Mouse (Mus musculus) stomach, embryonic 14.5 days (tissue): ENCODE data around the gene Bcl3. TPM values are rescaled to one million over a fixed set of nuclear protein-coding genes. Genes with fewer than 3 reads are reported as not detected.

Source experiments
- ATAC-seq: fragments of 200-750 bp; cut with Nextera tagmentation; 2 replicates; pipeline ENCODE4 v1.8.0; 2017; ENCODE audit warnings: low read depth, moderate TSS enrichment; ENCODE audit not compliant: insufficient number of reproducible peaks, insufficient read depth, low FRiP score
- H3K27ac ChIP-seq: fragments of 300-500 bp; sonication (generic); 2 replicates; pipeline ENCODE4 v1.5.1; 2014; ENCODE audit warnings: mild to moderate bottlenecking, low read length, moderate library complexity, mixed read lengths
- H3K27me3 ChIP-seq: fragments of 300-500 bp; sonication (generic); 2 replicates; pipeline ENCODE4 v1.6.1; 2014; ENCODE audit warnings: low read length, control low read depth, mixed read lengths; ENCODE audit not compliant: control insufficient read depth, insufficient read depth
- H3K36me3 ChIP-seq: fragments of 300-500 bp; sonication (generic); 2 replicates; pipeline ENCODE4 v1.6.1; 2014; ENCODE audit warnings: mild to moderate bottlenecking, control low read depth, low read length, moderate library complexity, mixed read lengths; ENCODE audit not compliant: control insufficient read depth, insufficient read depth
- H3K4me1 ChIP-seq: fragments of 300-500 bp; sonication (generic); 2 replicates; pipeline ENCODE4 v1.6.1; 2014; ENCODE audit warnings: low read length, control low read depth, mixed read lengths; ENCODE audit not compliant: control insufficient read depth, insufficient read depth
- H3K4me2 ChIP-seq: fragments of 300-500 bp; sonication (generic); replicated peaks from 2 replicates; pipeline ENCODE4 v1.6.1; 2014; ENCODE audit warnings: low read depth, low read length, control low read depth
- H3K4me3 ChIP-seq: fragments of 300-500 bp; sonication (generic); 2 replicates; pipeline ENCODE4 v1.5.1; 2014; ENCODE audit warnings: low read depth, low read length, control low read depth
- H3K9ac ChIP-seq: fragments of 300-500 bp; sonication (generic); replicated peaks from 2 replicates; pipeline ENCODE4 v1.6.1; 2014; ENCODE audit warnings: low read depth, mild to moderate bottlenecking, control low read depth, low read length, moderate library complexity, mixed read lengths
- H3K9me3 ChIP-seq: fragments of 300-500 bp; sonication (generic); 2 replicates; pipeline ENCODE4 v1.6.1; 2016; ENCODE audit warnings: low read depth, low read length, control low read depth; ENCODE audit not compliant: control insufficient read depth
- WGBS: fragments of 180-500 bp; shearing (Covaris S2); extraction: QIAGEN DNeasy Blood & Tissue Kit; methylation state at CpG from one replicate; pipeline ENCODE4 v1.1.7; 2014; 5-methylcytosine and 5-hydroxymethylcytosine counted together
- polyA plus RNA-seq: library from polyadenylated mRNA; unstranded; fragments of >200 nt; fragmentation: Nextera tagmentation; extraction: Ambion mirVana; gene quantifications from 2 replicates; pipeline ENCODE4 v1.2.1, GENCODE M21; 2014

Gene Bcl3
- polyA plus RNA-seq = 10.7 and 11.5 TPM in 2 replicates

DNA sequence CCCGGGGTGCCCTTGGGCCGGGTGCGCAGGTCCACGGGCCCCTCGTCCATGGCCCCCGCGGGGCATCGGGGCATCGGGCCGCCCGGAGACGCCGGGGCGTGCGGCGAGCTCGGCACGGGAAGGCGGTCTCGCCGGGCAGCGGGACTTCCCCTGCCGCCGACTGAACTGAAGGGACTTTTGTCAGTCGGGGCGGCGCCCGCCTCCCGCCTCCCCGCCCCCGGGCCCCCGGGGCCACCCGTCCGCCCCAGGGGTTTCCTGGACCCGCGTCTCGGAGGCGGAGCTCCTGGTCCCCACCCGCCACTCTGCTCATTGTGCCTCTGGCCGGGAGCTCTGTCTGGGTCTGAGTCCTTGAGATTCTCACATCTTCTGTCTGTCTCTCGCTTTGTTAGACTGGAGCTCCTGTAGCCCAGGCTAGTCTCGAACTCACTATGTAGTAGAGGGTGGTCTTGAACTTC is at the start of gene Bcl3:
TSS of gene Bcl3 (minus strand) at position 167 of the 455 bp plus-strand sequence.
- Histone ChIP-seq H3K4me3 (peak within 1 kb of the TSS; percentile 47), H3K4me1 (peaks cover 34% of the 10 kb centered on the region), H3K9me3 (no peaks in the 10 kb centered on the region; the same call in 1 of the 2 replicates), H3K27me3 (no peaks in the 10 kb centered on the region), H3K36me3 (no peaks in the 10 kb centered on the region), H3K27ac (peak within 1 kb of the TSS; percentile 91), H3K4me2 (peak within 1 kb of the TSS; percentile 87), H3K9ac (peak within 1 kb of the TSS; percentile 71)
- WGBS = 2% methylated on average over 35 of the region's 42 CpGs
- 0 out of 2 replicates have a peak, but pooled peaks have one; percentile 8 for ATAC-seq

GRCm38 (mm10) chr7:19871943-19872601 is 49.5 kb upstream of the Bcl3 start:
- Histone ChIP-seq H3K9me3 (no peaks in the 10 kb centered on the region), H3K4me3 (no peak overlapping the region), H3K27ac (no peak overlapping the region), H3K4me2 (no peak overlapping the region), H3K27me3 (no peaks in the 10 kb centered on the region), H3K36me3 (no peaks in the 10 kb centered on the region), H3K9ac (no peak overlapping the region), H3K4me1 (no peaks in the 10 kb centered on the region)
- no peak for ATAC-seq
- 39% methylated on average over 5 of the region's 5 CpGs for WGBS

- Histone ChIP-seq H3K4me3 (no peak overlapping the region), H3K27me3 (no peaks in the 10 kb centered on the region), H3K36me3 (no peaks in the 10 kb centered on the region), H3K4me1 (no peaks in the 10 kb centered on the region), H3K9me3 (no peaks in the 10 kb centered on the region), H3K27ac (no peak overlapping the region), H3K4me2 (no peak overlapping the region), H3K9ac (no peak overlapping the region)
- no peak for ATAC-seq
- 58% methylated on average over 10 of the region's 10 CpGs for WGBS
Observed at GRCm38 (mm10) chr7:19871137-19871621, 48.6 kb upstream of the Bcl3 start.

DNA sequence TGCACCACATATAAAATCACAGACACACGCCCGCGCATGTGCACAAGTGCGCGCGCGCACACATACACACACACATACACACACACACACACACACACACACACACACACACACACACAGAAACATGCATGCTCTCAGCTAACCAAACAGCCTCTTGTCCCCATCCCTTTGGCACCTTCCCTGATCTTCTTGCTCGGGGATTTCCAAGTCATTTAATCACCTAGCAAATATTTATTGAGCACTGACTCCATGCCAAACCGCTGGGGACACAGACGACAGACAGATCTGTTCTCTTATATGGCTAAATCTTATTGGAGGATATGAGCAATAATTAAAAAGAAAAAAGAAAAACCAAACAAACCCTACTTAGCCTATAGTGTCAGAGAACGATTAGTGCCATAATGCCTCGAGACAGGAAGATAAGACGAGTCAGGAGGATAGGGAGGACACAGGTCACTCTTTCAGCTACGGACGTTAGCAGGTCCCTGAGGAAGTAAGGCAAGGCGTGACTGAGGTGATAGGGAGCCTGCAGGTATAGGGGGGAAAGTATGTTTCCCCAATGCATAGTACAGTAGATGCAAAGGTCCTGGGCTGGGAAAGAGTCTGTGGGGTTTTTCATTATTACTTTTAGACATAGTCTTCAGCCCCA is 45.3 kb upstream of the Bcl3 start:
- H3K4me1 ChIP-seq = no peaks in the 10 kb centered on the region
- no peak overlapping the region for H3K4me3 ChIP-seq
- no peak overlapping the region for H3K27ac ChIP-seq
- no peaks in the 10 kb centered on the region for H3K27me3 ChIP-seq
- no peak for ATAC-seq
- H3K9ac ChIP-seq = no peak overlapping the region
- 72% methylated on average over 16 of the region's 16 CpGs for WGBS
- no peaks in the 10 kb centered on the region for H3K36me3 ChIP-seq
- H3K4me2 ChIP-seq = no peak overlapping the region
- no peaks in the 10 kb centered on the region for H3K9me3 ChIP-seq

DNA sequence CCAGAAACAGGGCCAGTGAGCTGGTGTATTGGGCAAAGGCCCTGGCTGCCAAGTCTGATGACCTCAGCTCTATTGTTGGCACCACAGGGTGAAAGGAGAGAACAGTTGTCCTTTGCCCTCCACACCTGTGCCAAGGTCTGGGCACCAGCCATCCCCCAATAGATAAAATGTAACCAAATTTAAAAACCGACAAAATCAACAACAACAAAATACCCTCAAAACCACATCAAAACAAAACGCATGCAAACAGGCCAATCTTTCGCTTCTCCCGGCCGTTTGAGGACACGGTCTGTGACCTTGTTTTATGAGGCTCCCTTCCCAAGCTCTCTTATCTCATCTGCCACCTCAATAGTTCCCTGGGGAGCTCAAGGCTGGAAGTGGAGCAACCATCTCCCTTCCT is 43.9 kb upstream of the Bcl3 start:
- H3K36me3 ChIP-seq = no peaks in the 10 kb centered on the region
- H3K27ac ChIP-seq = no peak overlapping the region
- no peaks in the 10 kb centered on the region for H3K27me3 ChIP-seq
- ATAC-seq = no peak
- H3K4me2 ChIP-seq = no peak overlapping the region
- H3K9ac ChIP-seq = no peak overlapping the region
- no peaks in the 10 kb centered on the region for H3K9me3 ChIP-seq
- 88% methylated on average over 6 of the region's 6 CpGs for whole genome bisulfite sequencing
- no peaks in the 10 kb centered on the region for H3K4me1 ChIP-seq
- H3K4me3 ChIP-seq = no peak overlapping the region

- no peak for ATAC-seq
- Histone ChIP-seq H3K4me3 (no peak overlapping the region), H3K9me3 (no peaks in the 10 kb centered on the region), H3K4me2 (no peak overlapping the region), H3K4me1 (no peaks in the 10 kb centered on the region), H3K27me3 (no peaks in the 10 kb centered on the region), H3K9ac (no peak overlapping the region), H3K36me3 (no peaks in the 10 kb centered on the region), H3K27ac (no peak overlapping the region)
- WGBS = 68% methylated on average over 8 of the region's 8 CpGs
Observed at GRCm38 (mm10) chr7:19865246-19866036, 42.9 kb upstream of the Bcl3 start.

- Histone ChIP-seq H3K4me2 (no peak overlapping the region), H3K9me3 (no peaks in the 10 kb centered on the region), H3K27ac (no peak overlapping the region), H3K9ac (no peak overlapping the region), H3K36me3 (no peaks in the 10 kb centered on the region), H3K27me3 (no peaks in the 10 kb centered on the region), H3K4me3 (no peak overlapping the region), H3K4me1 (no peaks in the 10 kb centered on the region)
- 49% methylated on average over 2 of the region's 2 CpGs for WGBS
- ATAC-seq = 0 out of 2 replicates have a peak, but pooled peaks have one; percentile 42
Observed at GRCm38 (mm10) chr7:19864241-19864640, 41.7 kb upstream of the Bcl3 start.

DNA sequence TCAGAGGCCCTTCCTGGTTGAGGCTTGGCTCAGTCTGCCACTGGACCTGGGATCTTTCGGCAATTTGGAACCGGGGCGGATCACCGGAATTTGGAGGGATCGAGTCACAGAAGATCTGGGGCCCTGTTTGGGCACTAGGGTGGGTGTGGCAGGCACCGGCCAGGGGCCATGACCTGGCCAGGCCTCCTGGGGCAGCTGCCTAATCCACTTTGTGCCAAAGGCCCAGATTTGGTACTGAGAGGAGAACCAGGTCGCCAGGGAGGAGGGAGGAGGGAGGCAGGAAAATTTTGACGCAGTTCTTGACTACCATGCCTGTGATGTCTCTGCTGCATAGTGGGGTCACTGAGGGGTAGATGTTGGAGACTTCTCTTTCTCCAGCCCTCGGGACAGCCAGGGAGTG is 38.6 kb upstream of the Bcl3 start, which contains the start of gene Ceacam16:
TSS of gene Ceacam16 (minus strand) at position 101 of the 400 bp plus-strand sequence.
- no peak within 1 kb of the TSS for H3K4me2 ChIP-seq
- 79% methylated on average over 9 of the region's 9 CpGs for WGBS
- ATAC-seq = no peak
- no peaks in the 10 kb centered on the region for H3K4me1 ChIP-seq
- no peak within 1 kb of the TSS for H3K9ac ChIP-seq
- H3K27ac ChIP-seq = no peak within 1 kb of the TSS
- no peak within 1 kb of the TSS for H3K4me3 ChIP-seq
- no peaks in the 10 kb centered on the region for H3K36me3 ChIP-seq
- no peaks in the 10 kb centered on the region for H3K9me3 ChIP-seq
- H3K27me3 ChIP-seq = no peaks in the 10 kb centered on the region
